Comparison of ENCODE assay signal across 20 mouse cellular contexts in the genomic region with DNA sequence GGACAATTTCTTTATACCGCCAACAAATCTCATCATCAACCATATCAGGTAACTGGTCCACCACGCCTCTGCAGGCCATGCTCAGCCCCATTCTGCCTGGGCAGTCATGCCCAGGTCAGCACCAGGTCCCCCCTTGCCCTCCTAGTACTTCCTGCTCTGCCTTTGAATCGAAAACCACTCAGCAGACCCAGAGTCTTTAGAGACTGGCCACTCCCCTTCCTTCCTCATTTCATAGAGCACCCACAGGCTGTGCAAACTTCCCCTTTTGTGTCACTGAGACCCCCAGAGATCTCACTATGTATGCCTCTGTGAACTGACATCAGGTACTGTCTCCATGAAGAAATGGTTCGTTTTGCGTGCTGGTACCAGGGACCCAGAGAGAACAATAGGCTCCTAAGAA.
A peak's percentile ranks its signal among the peaks of the same experiment; 100 is the strongest.
DNase-seq lines count a peak whose midpoint lies in the region; ATAC-seq lines count a peak whose summit lies in the region.
"Had no signal": no experiment of that assay in that cellular context is flagged by ENCODE, and none has a peak within 500 bp of the region (broad histone marks: within the 10 kb centered on the region; RNA-seq: fewer than 3 reads in every experiment).

No protein-coding gene starts in this region.

- H3K27me3 ChIP-seq in forebrain, embryonic 14.5 days (replicated peaks; ENCODE audit: control insufficient read depth, insufficient read depth, low read length): no peaks in the 10 kb centered on the region
- H3K27me3 ChIP-seq: forebrain, embryonic 15.5 days; limb, embryonic 13.5 days; midbrain, embryonic 15.5 days; stomach, embryonic 15.5 days had no signal

- H3K4me3 ChIP-seq in forebrain, embryonic 14.5 days (ENCODE audit: low read depth, low read length): no peak overlapping the region
- H3K4me3 ChIP-seq: forebrain, embryonic 15.5 days; gastrocnemius, adult 2 months; limb, embryonic 13.5 days; midbrain, embryonic 15.5 days; stomach, embryonic 15.5 days had no signal

- H3K9ac ChIP-seq in forebrain, embryonic 14.5 days (ENCODE audit: low read length): no peak overlapping the region
- H3K9ac ChIP-seq: forebrain, embryonic 15.5 days; limb, embryonic 13.5 days; midbrain, embryonic 15.5 days; stomach, embryonic 15.5 days had no signal

- H3K36me3 ChIP-seq in forebrain, embryonic 14.5 days (ENCODE audit: control insufficient read depth, insufficient read depth, low read length): no peaks in the 10 kb centered on the region
- H3K36me3 ChIP-seq: forebrain, embryonic 15.5 days; limb, embryonic 13.5 days; midbrain, embryonic 15.5 days; stomach, embryonic 15.5 days had no signal

- intact Hi-C loops in heart, postnatal 14 days (cut with DNase I): no loop called here

- H3K4me2 ChIP-seq in forebrain, embryonic 14.5 days (ENCODE audit: low read length): no peak overlapping the region
- H3K4me2 ChIP-seq: forebrain, embryonic 15.5 days; heart, embryonic 11.5 days; limb, embryonic 13.5 days; midbrain, embryonic 15.5 days; stomach, embryonic 15.5 days had no signal

- ATAC-seq in granulocyte monocyte progenitor cell, adult 5-6 weeks (replicated peaks; ENCODE audit: poor library complexity, severe bottlenecking): peak; percentile 94
- no peak for ATAC-seq in activated CD4-positive, CD25-positive, alpha-beta regulatory T cell, adult 4 months
- no peak for ATAC-seq in forebrain, embryonic 14.5 days
- ATAC-seq: forebrain, embryonic 15.5 days; midbrain, embryonic 15.5 days had no signal

- H3K27ac ChIP-seq in forebrain, embryonic 14.5 days (ENCODE audit: low read depth, low read length): no peak overlapping the region
- H3K27ac ChIP-seq: forebrain, embryonic 15.5 days; gastrocnemius, adult 2 months; limb, embryonic 13.5 days; midbrain, embryonic 15.5 days; stomach, embryonic 15.5 days had no signal

- peak; percentile 92 for DNase-seq in heart, adult 11 months
- no peak for DNase-seq in heart, postnatal 14 days
- peak; percentile 67 for DNase-seq in 416B (ENCODE audit: low read depth)
- DNase-seq in naive thymus-derived CD4-positive, alpha-beta T cell, adult 2 months (ENCODE audit: low read depth): peak; percentile 10
- DNase-seq in adrenal gland, postnatal 14 days: no peak
- no peak for DNase-seq in forebrain, embryonic 14.5 days (ENCODE audit: low spot score)
- DNase-seq: cerebellum, adult 18-20 months; gastrocnemius, adult 2 months; heart, postnatal 36 days; kidney, adult 2 months; lung, postnatal 14 days; right cerebral cortex, postnatal 25 days; thymus, postnatal 36 days had no signal

- 74% methylated on average over 5 of the region's 5 CpGs for WGBS in forebrain, embryonic 14.5 days

- no peaks in the 10 kb centered on the region for H3K9me3 ChIP-seq in forebrain, embryonic 14.5 days (replicated peaks; ENCODE audit: control insufficient read depth, low read length)
- H3K9me3 ChIP-seq: forebrain, embryonic 15.5 days; limb, embryonic 13.5 days; midbrain, embryonic 15.5 days; stomach, embryonic 15.5 days had no signal

- H3K4me1 ChIP-seq in forebrain, embryonic 14.5 days (ENCODE audit: control insufficient read depth, insufficient read depth, low read length): no peaks in the 10 kb centered on the region
- H3K4me1 ChIP-seq: limb, embryonic 13.5 days; stomach, embryonic 15.5 days had no signal

Comparison
In these comparisons a context has a peak if more than half of its experiments do, and no peak if none do; other contexts are left out.
1. DNase-seq: peak in heart, adult 11 months (single experiment), 416B (single experiment) and naive thymus-derived CD4-positive, alpha-beta T cell, adult 2 months (single experiment); none in heart, postnatal 14 days (0 of 2), adrenal gland, postnatal 14 days (single experiment) and forebrain, embryonic 14.5 days (single experiment).